Mouse (Mus musculus): ENCODE measurements at regions not wholly inside any gene's neighbourhood (a gene's known extent, or its start where the extent isn't known, plus 50 kb on each side); places are given as distances from the start of the nearest gene placed in this dataset.
"Not testable (repeated sequence)": the region's sequence is repeated elsewhere in the genome, so short reads cannot be mapped to it uniquely, and the experiment has no call there.

DNA sequence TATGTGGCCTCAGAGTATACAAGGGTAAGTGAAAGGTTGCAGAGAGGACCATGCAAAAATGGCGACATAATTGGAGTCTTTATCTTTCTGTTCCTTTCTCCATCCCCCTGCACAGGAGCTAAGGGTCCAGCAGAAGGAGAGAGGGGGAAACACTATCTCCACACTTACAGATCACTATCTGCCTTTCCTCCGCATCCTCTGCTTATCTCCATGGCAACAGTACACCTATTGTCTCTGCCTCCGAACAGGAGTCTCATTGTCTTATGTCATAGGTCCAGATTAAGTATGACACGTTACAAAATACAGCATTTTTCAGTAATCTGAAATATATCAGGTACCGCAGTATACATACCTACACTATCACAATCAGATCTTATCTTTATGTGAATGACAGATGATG, 537.9 kb upstream of the BB014433 start:
- H3K4me1 ChIP-seq = no peaks in the 10 kb centered on the region
- H3K4me3 ChIP-seq = no peak overlapping the region
- no peak overlapping the region for H3K4me2 ChIP-seq
- no peak overlapping the region for H3K9ac ChIP-seq
- no peaks in the 10 kb centered on the region for H3K36me3 ChIP-seq
- 65% methylated on average over 5 of the region's 5 CpGs for WGBS
- no peak overlapping the region for H3K27ac ChIP-seq (replicated peaks)
- ATAC-seq (ENCODE audit: extremely low read depth, insufficient number of reproducible peaks, low FRiP score, low TSS enrichment) = no peak
- H3K9me3 ChIP-seq = no peaks in the 10 kb centered on the region
- H3K27me3 ChIP-seq (replicated peaks) = no peaks in the 10 kb centered on the region

DNA sequence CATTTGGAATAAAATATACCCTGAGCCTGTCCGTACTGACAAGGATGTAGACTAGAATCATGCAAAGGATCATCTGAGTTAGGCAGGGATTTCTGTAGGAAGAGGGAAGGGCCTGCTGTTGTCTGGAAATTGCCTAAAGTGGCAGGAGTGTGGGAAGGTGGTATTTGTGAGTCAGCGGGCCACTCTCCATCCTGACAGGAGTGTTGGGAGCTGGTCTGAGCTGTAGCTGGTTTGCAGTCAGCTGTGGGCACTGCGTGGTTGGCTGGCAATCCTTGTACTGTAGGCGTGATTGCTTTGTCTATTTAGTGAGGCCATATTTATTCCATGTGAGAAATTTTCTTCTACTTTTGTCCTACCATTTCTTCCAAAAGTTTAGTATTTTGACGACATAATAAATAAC, 524.2 kb upstream of the BB014433 start:
- ATAC-seq (ENCODE audit: extremely low read depth, insufficient number of reproducible peaks, low FRiP score, low TSS enrichment) = no peak
- no peaks in the 10 kb centered on the region for H3K9me3 ChIP-seq
- no peaks in the 10 kb centered on the region for H3K36me3 ChIP-seq
- no peak overlapping the region for H3K27ac ChIP-seq (replicated peaks)
- 72% methylated on average over 5 of the region's 5 CpGs for WGBS
- H3K4me2 ChIP-seq = no peak overlapping the region
- no peaks in the 10 kb centered on the region for H3K4me1 ChIP-seq
- no peaks in the 10 kb centered on the region for H3K27me3 ChIP-seq (replicated peaks)
- no peak overlapping the region for H3K4me3 ChIP-seq
- no peak overlapping the region for H3K9ac ChIP-seq

DNA sequence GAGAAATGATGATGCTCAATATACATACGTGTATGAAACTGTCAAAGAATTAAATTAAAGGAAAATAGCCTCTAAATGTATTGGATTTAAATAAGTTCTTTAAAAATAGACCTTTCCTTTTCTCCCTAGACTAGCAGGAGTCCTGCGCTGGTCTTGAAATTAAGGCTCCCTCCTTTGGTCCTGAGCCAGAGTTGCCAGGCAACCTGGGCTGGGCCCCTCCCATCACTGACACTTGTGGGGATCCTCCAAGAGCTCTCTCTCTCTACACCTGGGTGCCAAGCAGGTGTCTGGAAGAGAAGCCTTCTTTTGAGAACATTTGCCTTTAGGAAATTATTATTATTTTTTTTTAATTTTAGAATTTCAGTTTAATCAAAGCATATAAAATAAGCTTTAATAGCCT, 521.9 kb upstream of the BB014433 start:
- no peaks in the 10 kb centered on the region for H3K9me3 ChIP-seq
- 66% methylated on average over 2 of the region's 2 CpGs for WGBS
- H3K27ac ChIP-seq (replicated peaks) = no peak overlapping the region
- H3K4me2 ChIP-seq = no peak overlapping the region
- H3K36me3 ChIP-seq = no peaks in the 10 kb centered on the region
- H3K9ac ChIP-seq = no peak overlapping the region
- no peak overlapping the region for H3K4me3 ChIP-seq
- no peaks in the 10 kb centered on the region for H3K27me3 ChIP-seq (replicated peaks)
- no peaks in the 10 kb centered on the region for H3K4me1 ChIP-seq
- no peak for ATAC-seq (ENCODE audit: extremely low read depth, insufficient number of reproducible peaks, low FRiP score, low TSS enrichment)

DNA sequence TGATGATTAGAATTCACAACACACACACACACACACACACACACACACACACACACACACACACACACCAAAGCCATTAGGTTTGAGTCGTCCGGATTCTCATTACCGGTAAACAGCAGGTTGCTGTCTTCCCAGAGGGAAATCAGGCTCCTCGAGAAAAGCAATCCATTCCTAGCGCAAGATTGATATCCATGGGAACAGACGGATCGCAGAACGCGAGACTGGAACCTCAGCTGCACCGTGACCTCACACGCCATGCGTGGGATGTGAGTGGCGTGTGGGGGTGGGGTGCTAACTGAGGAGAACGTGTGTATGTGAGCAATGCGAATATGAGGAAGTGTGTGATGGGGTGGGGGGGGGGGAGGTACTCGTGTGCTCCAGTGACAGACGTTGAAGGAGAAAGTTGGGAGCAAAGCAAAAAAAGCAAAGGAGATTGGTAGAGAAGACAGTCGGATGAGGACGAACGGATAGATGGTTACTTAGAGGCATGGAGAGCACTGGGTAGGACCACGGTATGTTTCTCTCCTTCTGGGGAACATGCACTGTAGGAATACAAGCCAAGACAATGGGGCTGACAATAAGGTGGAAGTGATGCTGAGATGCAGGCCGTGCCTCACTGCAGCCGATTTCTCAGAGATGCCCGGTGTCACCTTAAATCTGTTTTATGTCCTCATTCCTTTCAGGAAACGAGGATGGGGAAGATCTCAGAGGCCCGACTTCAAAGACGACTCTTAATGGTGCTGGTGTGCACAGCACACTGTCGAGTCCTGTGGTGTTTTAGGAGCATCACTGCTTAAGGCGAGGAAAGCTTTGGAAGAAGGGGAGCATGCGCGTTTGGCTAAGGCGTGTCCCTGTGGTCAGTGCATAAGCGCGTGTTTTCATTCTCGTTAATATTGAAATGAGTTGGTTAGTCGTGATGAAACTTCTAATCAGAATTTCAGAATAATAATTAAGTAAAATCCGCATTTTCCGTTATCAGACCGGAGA, 516.7 kb upstream of the BB014433 start:
- Histone ChIP-seq H3K36me3 (no peaks in the 10 kb centered on the region), H3K9me3 (no peaks in the 10 kb centered on the region), H3K27ac (replicated peaks) (no peak overlapping the region), H3K4me1 (no peaks in the 10 kb centered on the region), H3K9ac (no peak overlapping the region), H3K4me3 (no peak overlapping the region), H3K27me3 (replicated peaks) (no peaks in the 10 kb centered on the region), H3K4me2 (no peak overlapping the region)
- ATAC-seq (ENCODE audit: extremely low read depth, insufficient number of reproducible peaks, low FRiP score, low TSS enrichment) = no peak
- WGBS = 78% methylated on average over 39 of the region's 39 CpGs

DNA sequence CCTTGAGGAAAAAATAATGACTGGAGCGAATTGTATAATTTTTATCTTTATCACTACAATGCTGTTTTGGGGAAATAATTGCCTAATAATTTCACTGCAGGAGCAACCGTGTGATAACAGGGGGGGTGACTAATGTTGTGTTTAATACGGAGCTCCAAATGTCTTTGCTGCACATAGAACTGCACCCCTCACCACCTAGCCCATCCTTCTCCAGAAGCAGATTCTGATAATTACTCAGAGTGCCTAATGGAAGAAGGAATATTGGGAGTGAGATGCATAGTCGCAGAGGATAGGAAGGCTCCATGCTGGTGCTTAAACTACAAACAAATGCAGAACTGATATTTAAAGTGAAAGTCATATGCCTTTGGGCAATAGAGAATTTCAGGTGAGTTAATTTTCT, 486.1 kb upstream of the BB014433 start:
- WGBS = 78% methylated on average over 4 of the region's 4 CpGs
- no peak overlapping the region for H3K27ac ChIP-seq (replicated peaks)
- no peak overlapping the region for H3K4me3 ChIP-seq
- H3K36me3 ChIP-seq = no peaks in the 10 kb centered on the region
- no peaks in the 10 kb centered on the region for H3K9me3 ChIP-seq
- H3K27me3 ChIP-seq (replicated peaks) = no peaks in the 10 kb centered on the region
- H3K4me1 ChIP-seq = no peaks in the 10 kb centered on the region
- no peak overlapping the region for H3K9ac ChIP-seq
- no peak for ATAC-seq (ENCODE audit: extremely low read depth, insufficient number of reproducible peaks, low FRiP score, low TSS enrichment)
- H3K4me2 ChIP-seq = no peak overlapping the region

DNA sequence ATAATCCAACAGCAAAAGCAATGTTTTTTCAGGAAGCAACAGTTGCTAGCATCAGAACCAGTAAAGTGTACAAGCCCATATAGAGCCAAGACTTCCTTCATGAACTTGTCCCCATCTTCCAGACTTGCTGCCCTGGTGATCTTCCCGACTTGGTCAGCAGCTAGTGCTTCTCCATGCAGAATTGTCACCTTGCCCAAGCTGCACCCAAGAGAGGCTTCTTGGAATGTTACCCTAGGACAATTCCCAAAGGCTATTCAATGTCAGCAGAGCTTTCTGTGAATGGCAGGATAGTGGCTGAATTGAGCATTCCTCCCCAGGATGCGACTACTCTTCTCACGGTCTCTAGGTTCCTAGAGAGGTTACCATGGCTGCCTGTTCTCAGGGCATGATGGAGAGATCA, 479.6 kb upstream of the BB014433 start:
- H3K27me3 ChIP-seq (replicated peaks) = no peaks in the 10 kb centered on the region
- H3K27ac ChIP-seq (replicated peaks) = no peak overlapping the region
- no peaks in the 10 kb centered on the region for H3K36me3 ChIP-seq
- WGBS = 82% methylated on average over 3 of the region's 3 CpGs
- H3K4me2 ChIP-seq = no peak overlapping the region
- H3K9ac ChIP-seq = no peak overlapping the region
- H3K4me3 ChIP-seq = no peak overlapping the region
- no peak for ATAC-seq (ENCODE audit: extremely low read depth, insufficient number of reproducible peaks, low FRiP score, low TSS enrichment)
- no peaks in the 10 kb centered on the region for H3K4me1 ChIP-seq
- no peaks in the 10 kb centered on the region for H3K9me3 ChIP-seq

DNA sequence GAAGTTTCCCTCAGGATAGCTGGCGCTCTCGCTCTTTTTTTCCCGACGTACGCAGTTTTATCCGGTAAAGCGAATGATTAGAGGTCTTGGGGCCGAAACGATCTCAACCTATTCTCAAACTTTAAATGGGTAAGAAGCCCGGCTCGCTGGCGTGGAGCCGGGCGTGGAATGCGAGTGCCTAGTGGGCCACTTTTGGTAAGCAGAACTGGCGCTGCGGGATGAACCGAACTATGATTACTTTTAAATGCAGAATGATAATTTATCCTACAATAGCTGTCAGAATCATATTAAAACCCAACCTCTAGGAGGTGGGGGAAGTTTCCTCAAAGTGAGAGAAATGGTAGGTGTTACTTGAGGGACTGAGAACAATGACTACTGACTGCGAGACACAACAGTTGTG, 474.0 kb upstream of the BB014433 start:
- not testable (repeated sequence) for H3K4me1 ChIP-seq; H3K27ac ChIP-seq (replicated peaks); H3K4me3 ChIP-seq; H3K36me3 ChIP-seq; H3K27me3 ChIP-seq (replicated peaks); ATAC-seq (ENCODE audit: extremely low read depth, insufficient number of reproducible peaks, low FRiP score, low TSS enrichment); H3K4me2 ChIP-seq; H3K9me3 ChIP-seq; H3K9ac ChIP-seq
- WGBS = 59% methylated on average over 19 of the region's 19 CpGs

DNA sequence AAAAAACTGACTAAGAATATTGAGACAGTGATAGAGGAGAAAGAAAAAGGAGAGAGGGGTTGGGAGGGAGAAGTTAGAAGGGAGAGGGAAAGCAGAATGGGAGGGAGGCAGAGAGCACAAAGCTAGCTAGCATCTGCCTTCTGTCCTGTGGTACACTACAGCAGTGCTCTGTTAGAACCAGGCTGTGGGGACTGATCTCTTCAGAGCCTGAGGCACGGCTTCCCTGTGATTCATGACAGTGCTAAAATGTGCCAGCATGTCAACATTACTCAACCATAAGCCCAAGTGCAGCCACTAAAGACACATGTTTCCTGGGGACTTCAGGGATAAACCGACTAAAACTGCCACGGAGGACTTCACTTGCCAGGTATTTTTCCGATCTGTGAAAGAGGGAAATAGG, 455.1 kb upstream of the BB014433 start:
- H3K9ac ChIP-seq = no peak overlapping the region
- ATAC-seq (ENCODE audit: extremely low read depth, insufficient number of reproducible peaks, low FRiP score, low TSS enrichment) = no peak
- no peaks in the 10 kb centered on the region for H3K4me1 ChIP-seq
- WGBS = 70% methylated on average over 4 of the region's 4 CpGs
- H3K27ac ChIP-seq (replicated peaks) = no peak overlapping the region
- no peaks in the 10 kb centered on the region for H3K36me3 ChIP-seq
- no peaks in the 10 kb centered on the region for H3K27me3 ChIP-seq (replicated peaks)
- no peak overlapping the region for H3K4me3 ChIP-seq
- H3K9me3 ChIP-seq = no peaks in the 10 kb centered on the region
- no peak overlapping the region for H3K4me2 ChIP-seq

DNA sequence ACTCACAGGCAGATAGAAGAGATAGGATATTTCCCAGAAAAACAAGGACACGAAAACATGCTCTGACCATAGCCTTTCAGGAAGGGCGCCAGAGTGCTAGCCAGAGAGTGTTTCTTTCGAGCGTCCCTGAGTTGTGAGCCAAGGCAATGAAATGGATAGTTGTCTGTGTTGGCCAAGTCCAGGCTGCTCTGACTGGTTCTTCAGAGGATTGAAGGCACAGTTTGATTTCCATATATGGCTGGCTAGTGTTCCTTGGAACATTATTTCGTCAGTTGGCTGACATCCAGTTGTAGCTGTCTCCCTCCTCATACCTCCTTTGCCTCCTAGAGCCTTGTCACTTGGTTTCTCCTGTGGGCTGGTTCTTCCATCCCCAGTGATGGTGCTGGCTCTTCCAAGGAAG, 451.7 kb upstream of the BB014433 start:
- H3K36me3 ChIP-seq = no peaks in the 10 kb centered on the region
- no peak for ATAC-seq (ENCODE audit: extremely low read depth, insufficient number of reproducible peaks, low FRiP score, low TSS enrichment)
- H3K27ac ChIP-seq (replicated peaks) = no peak overlapping the region
- no peaks in the 10 kb centered on the region for H3K9me3 ChIP-seq
- H3K4me2 ChIP-seq = no peak overlapping the region
- H3K4me1 ChIP-seq = no peaks in the 10 kb centered on the region
- WGBS = 64% methylated on average over 5 of the region's 5 CpGs
- H3K4me3 ChIP-seq = no peak overlapping the region
- no peak overlapping the region for H3K9ac ChIP-seq
- H3K27me3 ChIP-seq (replicated peaks) = no peaks in the 10 kb centered on the region

DNA sequence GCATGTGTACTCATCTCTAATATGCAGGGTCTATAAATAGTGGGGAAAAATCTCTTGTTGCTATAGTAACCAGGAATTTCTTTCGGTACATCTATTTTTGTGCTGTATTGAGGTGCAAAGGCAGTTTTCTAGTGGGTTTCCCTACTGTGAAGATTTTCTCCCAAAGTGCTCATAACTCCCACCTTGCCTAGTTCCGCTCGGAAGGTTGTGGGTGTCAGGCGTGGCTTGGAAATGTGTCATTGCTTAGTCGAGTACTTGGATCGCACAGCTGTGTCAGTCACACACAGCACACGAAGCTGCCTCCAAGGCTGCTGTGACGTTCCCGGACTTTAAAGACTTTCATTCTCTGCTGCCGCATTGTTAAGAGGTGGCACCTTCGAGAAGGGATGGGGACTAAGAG, 450.4 kb upstream of the BB014433 start:
- 72% methylated on average over 11 of the region's 11 CpGs for WGBS
- no peak overlapping the region for H3K4me2 ChIP-seq
- no peak for ATAC-seq (ENCODE audit: extremely low read depth, insufficient number of reproducible peaks, low FRiP score, low TSS enrichment)
- H3K4me3 ChIP-seq = no peak overlapping the region
- no peak overlapping the region for H3K27ac ChIP-seq (replicated peaks)
- no peaks in the 10 kb centered on the region for H3K9me3 ChIP-seq
- H3K9ac ChIP-seq = no peak overlapping the region
- no peaks in the 10 kb centered on the region for H3K27me3 ChIP-seq (replicated peaks)
- no peaks in the 10 kb centered on the region for H3K36me3 ChIP-seq
- no peaks in the 10 kb centered on the region for H3K4me1 ChIP-seq

DNA sequence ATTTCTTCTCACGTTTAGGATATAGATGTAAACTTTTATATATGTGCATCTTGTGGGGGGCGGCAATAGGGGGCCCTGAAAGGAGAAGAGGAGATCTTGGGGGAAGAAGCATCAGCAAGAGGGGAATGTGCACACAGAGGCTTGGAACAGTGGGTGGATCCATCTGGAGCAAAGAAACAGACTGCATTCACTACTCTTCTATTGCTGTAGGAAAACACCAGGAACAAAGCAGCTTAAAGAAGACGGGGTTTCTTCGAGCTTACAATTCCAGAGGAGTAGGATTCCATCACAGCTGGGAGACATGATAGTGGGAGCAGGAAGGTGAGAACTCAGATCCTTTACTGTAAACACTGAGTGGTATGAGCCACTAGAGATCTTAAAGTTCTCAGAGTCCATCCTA, 444.9 kb upstream of the BB014433 start:
- Histone ChIP-seq H3K36me3 (no peaks in the 10 kb centered on the region), H3K9me3 (no peaks in the 10 kb centered on the region), H3K27ac (replicated peaks) (no peak overlapping the region), H3K27me3 (replicated peaks) (no peaks in the 10 kb centered on the region), H3K4me1 (no peaks in the 10 kb centered on the region), H3K4me3 (no peak overlapping the region), H3K4me2 (no peak overlapping the region), H3K9ac (no peak overlapping the region)
- 72% methylated on average over 4 of the region's 4 CpGs for WGBS
- ATAC-seq (ENCODE audit: extremely low read depth, insufficient number of reproducible peaks, low FRiP score, low TSS enrichment) = no peak

DNA sequence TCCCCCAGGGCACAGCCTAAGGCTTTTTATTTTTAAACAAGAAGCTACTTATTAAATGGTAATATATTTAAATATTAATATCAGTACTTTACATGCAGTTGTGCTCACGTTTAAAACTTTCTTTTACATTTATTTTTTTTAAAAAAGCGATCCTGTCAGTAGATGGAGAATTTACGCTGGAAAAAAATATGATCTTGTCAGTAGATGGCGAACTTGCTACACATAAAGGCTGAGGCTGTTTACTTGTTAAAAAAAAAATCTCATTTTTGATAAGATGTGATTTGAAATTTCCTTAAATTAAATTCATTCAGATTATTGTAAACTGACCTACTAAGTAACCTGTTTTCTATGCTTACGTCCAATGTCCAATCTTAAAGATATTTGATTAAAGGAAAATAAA, 441.7 kb upstream of the BB014433 start:
- Histone ChIP-seq H3K4me3 (no peak overlapping the region), H3K9ac (no peak overlapping the region), H3K36me3 (no peaks in the 10 kb centered on the region), H3K4me1 (no peaks in the 10 kb centered on the region), H3K27ac (replicated peaks) (no peak overlapping the region), H3K27me3 (replicated peaks) (no peaks in the 10 kb centered on the region), H3K4me2 (no peak overlapping the region), H3K9me3 (no peaks in the 10 kb centered on the region)
- WGBS = 57% methylated on average over 5 of the region's 5 CpGs
- no peak for ATAC-seq (ENCODE audit: extremely low read depth, insufficient number of reproducible peaks, low FRiP score, low TSS enrichment)

Data from heart, embryonic 13.5 days (tissue).